Mouse (Mus musculus) E14TG2a.4 (cell line): ENCODE data around the gene Pcyt1b.

Experiments
- CTCF ChIP-seq: conservative IDR thresholded peaks from 2 replicates; pipeline ENCODE4 v1.5.1; 2014; ENCODE audit warnings: low read length
- POU5F1 ChIP-seq: IDR thresholded peaks from 2 replicates; pipeline ENCODE4 v1.6.1; 2014; ENCODE audit warnings: low read length, borderline replicate concordance

DNA sequence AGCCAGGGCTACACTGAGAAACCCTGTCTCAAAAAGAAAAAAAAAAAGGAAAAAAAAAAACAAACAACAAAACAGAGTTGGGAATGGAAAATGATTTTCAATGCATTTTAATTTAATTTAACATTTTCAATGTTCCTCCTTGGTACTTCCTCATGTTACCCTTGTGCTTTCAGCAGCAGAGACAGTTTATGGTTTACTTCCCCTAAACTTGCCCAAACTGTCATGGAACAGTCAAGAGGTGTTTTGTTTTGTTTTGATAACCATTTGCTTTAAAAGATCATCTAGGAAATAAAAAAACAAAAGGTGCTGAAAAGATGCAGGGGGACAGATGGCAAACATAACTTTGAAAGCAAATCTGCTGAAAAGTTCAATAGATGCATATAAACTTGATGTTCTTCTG, 10.6 kb upstream of the Pcyt1b start:
- TF ChIP-seq CTCF, result no peak
- no peak for TF ChIP-seq POU5F1
